Mouse (Mus musculus) heart, postnatal 4 days (tissue): ENCODE results near the gene Hist1h3i. TPM values are rescaled to one million over a fixed set of nuclear protein-coding genes. Genes with fewer than 3 reads are reported as not detected.

Source experiments
- DNase-seq: peaks from one replicate; pipeline ENCODE4 v3.0.0; 2021
- total RNA-seq, 2 experiments: library from RNA; stranded (reverse); gene quantifications; 2 replicates each; pipeline ENCODE4 v1.2.3; 2021

Gene Hist1h3i
- total RNA-seq, 2 experiments from 2014 or later = 504 to 518 TPM

- DNase-seq = peak; percentile 11
Measured at GRCm38 (mm10) chr13:21782361-21783254, 562 bp downstream of the Hist1h3i start.

- no peak for DNase-seq
Measured at GRCm38 (mm10) chr13:21781639-21782038, 1.5 kb downstream of the Hist1h3i start.

GRCm38 (mm10) chr13:21781021-21781555 is 2.1 kb downstream of the Hist1h3i start:
- DNase-seq = no peak

- DNase-seq = peak; percentile 72
Measured at GRCm38 (mm10) chr13:21779767-21780731, 3.1 kb downstream of the Hist1h3i start, which contains the start of gene Hist1h1b. Gene Hist1h1b (minus strand): TSS chr13:21780625.

GRCm38 (mm10) chr13:21778814-21779766 is 4.1 kb downstream of the Hist1h3i start:
- peak; percentile 71 for DNase-seq

- DNase-seq = no peak
Measured at GRCm38 (mm10) chr13:21755707-21756106, 27.5 kb downstream of the Hist1h3i start.

GRCm38 (mm10) chr13:21754294-21755001 is 28.7 kb downstream of the Hist1h3i start:
- DNase-seq = peak; percentile 48

- peak; percentile 62 for DNase-seq
Measured at GRCm38 (mm10) chr13:21753524-21754285, 29.5 kb downstream of the Hist1h3i start, which contains the start of the genes Hist1h2ak and Hist1h2bn. Gene Hist1h2ak (minus strand): TSS chr13:21753827. Gene Hist1h2bn (plus strand): TSS chr13:21754123.

GRCm38 (mm10) chr13:21753051-21753523 is 30.1 kb downstream of the Hist1h3i start:
- no peak for DNase-seq

- no peak for DNase-seq
Measured at GRCm38 (mm10) chr13:21752356-21752755, 30.8 kb downstream of the Hist1h3i start.

- no peak for DNase-seq
Measured at GRCm38 (mm10) chr13:21751827-21752226, 31.3 kb downstream of the Hist1h3i start.

GRCm38 (mm10) chr13:21751417-21751816 is 31.8 kb downstream of the Hist1h3i start:
- no peak for DNase-seq

GRCm38 (mm10) chr13:21750159-21751017 is 32.8 kb downstream of the Hist1h3i start, which contains the start of gene Hist1h4k:
Gene Hist1h4k (minus strand): TSS chr13:21750505.
- DNase-seq = peak; percentile 92

GRCm38 (mm10) chr13:21749387-21750158 is 33.6 kb downstream of the Hist1h3i start:
- no peak for DNase-seq

GRCm38 (mm10) chr13:21745006-21745405 is 38.2 kb downstream of the Hist1h3i start:
- no peak for DNase-seq

- peak; percentile 79 for DNase-seq
Measured at GRCm38 (mm10) chr13:21734906-21735767, 48.0 kb downstream of the Hist1h3i start, which contains the start of gene Hist1h4j. Gene Hist1h4j (plus strand): TSS chr13:21735064.
